Mouse (Mus musculus) ES-E14 (cell line): Measurements from ENCODE around the gene Nedd8. TPM values are rescaled to one million over a fixed set of nuclear protein-coding genes. Genes with fewer than 3 reads are reported as not detected.
A peak's percentile ranks its signal among the peaks of the same experiment; 100 is the strongest.

ENCODE experiments used
- DNase-seq: peaks from one replicate; pipeline ENCODE4 v3.0.0-alpha.2; 2013; ENCODE audit warnings: low read depth, low spot score
- H3K27ac ChIP-seq: 2 replicates; pipeline ENCODE4 v1.5.1; 2012; ENCODE audit warnings: low read depth, mild to moderate bottlenecking, low read length, moderate library complexity, mixed read lengths; ENCODE audit not compliant: poor library complexity, insufficient read depth, severe bottlenecking
- H3K36me3 ChIP-seq: 2 replicates; pipeline ENCODE4 v1.6.1; 2012; ENCODE audit warnings: mild to moderate bottlenecking, low read length, moderate library complexity, mixed read lengths; ENCODE audit not compliant: control insufficient read depth, poor library complexity, insufficient read depth, severe bottlenecking
- H3K4me1 ChIP-seq, 2 experiments: fragments of 150-350 bp in 1 of 2; sonication (generic) in 1 of 2; 2 replicates each; pipeline ENCODE4 v1.6.1; 2012; ENCODE audit warnings: low read length in 2 of 2, mild to moderate bottlenecking in 1 of 2, mixed read lengths in 1 of 2; ENCODE audit not compliant: control insufficient read depth in 2 of 2, insufficient read depth in 2 of 2, poor library complexity in 1 of 2
- H3K4me3 ChIP-seq, 2 experiments: fragments of 150-350 bp in 1 of 2; sonication (generic) in 1 of 2; 2 replicates each; pipeline ENCODE4 v1.5.1; 2012; ENCODE audit warnings: low read length in 2 of 2, low read depth in 1 of 2, mild to moderate bottlenecking in 1 of 2, mixed read lengths in 1 of 2; ENCODE audit not compliant: insufficient read depth in 1 of 2, poor library complexity in 1 of 2, severe bottlenecking in 1 of 2
- H3K9ac ChIP-seq: 2 replicates; pipeline ENCODE4 v1.6.1; 2012; ENCODE audit warnings: low read depth, mild to moderate bottlenecking, low read length, mixed read lengths; ENCODE audit not compliant: poor library complexity, insufficient read depth, severe bottlenecking
- H3K9me3 ChIP-seq: fragments of 150-350 bp; sonication (generic); 2 replicates; pipeline ENCODE4 v1.6.1; 2012; ENCODE audit warnings: low read depth, mild to moderate bottlenecking, low read length; ENCODE audit not compliant: control insufficient read depth, insufficient read depth
- CHD2 ChIP-seq: IDR thresholded peaks from 2 replicates; pipeline ENCODE4 v1.6.1; 2014; ENCODE audit warnings: mild to moderate bottlenecking, low read depth, low read length, inconsistent platforms
- HCFC1 ChIP-seq: IDR thresholded peaks from 2 replicates; pipeline ENCODE4 v1.6.1; 2012; ENCODE audit warnings: low read length, inconsistent platforms, borderline replicate concordance; ENCODE audit not compliant: insufficient read depth
- MAFK ChIP-seq: IDR thresholded peaks from 2 replicates; pipeline ENCODE4 v1.6.1; 2014; ENCODE audit warnings: mild to moderate bottlenecking, low read depth, low read length, inconsistent platforms; ENCODE audit not compliant: insufficient read depth
- ZC3H11A ChIP-seq: IDR thresholded peaks from 2 replicates; pipeline ENCODE4 v1.6.1; 2012; ENCODE audit warnings: low read depth, mild to moderate bottlenecking, inconsistent platforms, low read length, borderline replicate concordance
- ZNF384 ChIP-seq: IDR thresholded peaks from 2 replicates; pipeline ENCODE4 v1.6.1; 2012; ENCODE audit warnings: low read depth, low read length, inconsistent platforms
- in situ Hi-C, 2 experiments: fragments of 600-800 bp; cut with MboI; formaldehyde crosslinking; loops; one replicate each; pipeline ENCODE4 v1.15.1; 2025; ENCODE audit warnings: low sequenced_read_pairs in 2 of 2, inconsistent platforms in 1 of 2; ENCODE audit not compliant: unreplicated experiment in 2 of 2
- total RNA-seq: library from RNA; depleted of rRNA; stranded (reverse); fragments of 300-350 nt; gene quantifications from 2 replicates; pipeline ENCODE4 v1.2.3, GENCODE M21; 2012

Gene Nedd8
- total RNA-seq, 1 experiment, result 187 TPM

GRCm38 (mm10) chr14:55711786-55712185, 39.9 kb upstream of the Nedd8 start:
- DNase-seq, result no peak
- H3K4me3 ChIP-seq, result peak overlapping the region; percentile 0 to 30; a peak in 1 of 4 replicates
- in situ Hi-C loops, result no loop called here
- H3K36me3 ChIP-seq, result peaks cover 8% of the 10 kb centered on the region
- H3K4me1 ChIP-seq, result peaks cover 14 to 43% of the 10 kb centered on the region in 2 experiments
- no peak overlapping the region for H3K9ac ChIP-seq
- no peak overlapping the region for H3K27ac ChIP-seq
- TF ChIP-seq MAFK (no peak), CHD2 (no peak), HCFC1 (no peak), ZC3H11A (no peak), ZNF384 (no peak)
- H3K9me3 ChIP-seq, result no peaks in the 10 kb centered on the region

DNA sequence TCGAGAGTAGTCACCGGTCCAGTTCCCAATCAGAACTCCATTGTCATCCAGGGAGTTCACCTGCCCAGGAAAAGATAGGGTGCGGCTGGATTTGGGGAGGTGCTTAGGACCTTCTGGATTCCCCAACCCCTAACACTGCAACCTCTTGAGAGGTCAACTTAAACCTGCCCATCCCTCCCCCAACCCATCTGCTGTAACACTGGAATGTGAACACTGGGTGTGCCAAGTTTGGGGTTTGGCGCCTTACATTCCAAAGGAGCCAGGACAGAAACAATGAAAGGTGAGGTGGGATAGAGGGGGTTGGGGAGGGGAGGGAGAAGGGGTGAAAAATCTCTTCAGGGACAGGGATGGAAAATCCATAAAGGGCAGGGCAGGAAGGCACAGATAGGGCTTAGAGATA, 37.6 kb upstream of the Nedd8 start:
- peak; percentile 58 for DNase-seq
- Histone ChIP-seq H3K27ac (peak overlapping the region; percentile 14; the same call in 1 of the 2 replicates), H3K9me3 (no peaks in the 10 kb centered on the region), H3K9ac (no peak overlapping the region), H3K4me3 (peak overlapping the region in 1 of 2 experiments; percentile 6; a peak in 1 of 4 replicates), H3K4me1 (peaks cover 9 to 47% of the 10 kb centered on the region in 2 experiments), H3K36me3 (no peaks in the 10 kb centered on the region)
- TF ChIP-seq ZNF384 (no peak), HCFC1 (0 out of 2 replicates have a peak, but pooled peaks have one; percentile 26), CHD2 (peak; percentile 14; the same call in 1 of the 2 replicates)
- in situ Hi-C loops, result no loop called here

DNA sequence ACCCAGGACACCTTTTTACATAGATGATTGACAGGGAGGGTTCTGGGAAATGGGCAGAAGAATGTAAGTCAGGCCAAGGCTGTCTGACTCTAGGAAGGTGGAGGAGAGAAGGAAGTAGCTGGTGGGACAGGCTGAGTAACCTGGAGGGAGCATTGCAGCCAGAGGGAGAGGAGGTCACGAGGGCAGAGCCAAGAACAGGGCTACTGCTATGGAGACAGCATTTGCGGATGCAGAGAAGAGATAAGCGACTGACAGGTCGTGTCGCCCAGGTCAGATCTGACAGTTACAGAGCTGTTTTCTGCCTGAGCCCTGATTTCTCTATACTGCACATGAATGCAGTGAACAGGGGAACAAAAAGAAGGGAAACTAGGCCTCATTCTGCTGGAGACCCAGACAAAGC, 35.5 kb upstream of the Nedd8 start:
- Histone ChIP-seq H3K9me3 (no peaks in the 10 kb centered on the region), H3K4me1 (peaks cover 9 to 45% of the 10 kb centered on the region in 2 experiments), H3K27ac (no peak overlapping the region), H3K4me3 (no peak overlapping the region), H3K9ac (no peak overlapping the region), H3K36me3 (0 out of 2 replicates have a peak, but pooled peaks cover 2% of the 10 kb centered on the region)
- DNase-seq, result no peak
- TF ChIP-seq MAFK, result no peak
- TF ChIP-seq ZNF384, result no peak
- no peak for TF ChIP-seq ZC3H11A
- in situ Hi-C loops, result no loop called here

GRCm38 (mm10) chr14:55706051-55706600, 34.2 kb upstream of the Nedd8 start:
- no peak overlapping the region for H3K4me3 ChIP-seq
- no peak overlapping the region for H3K9ac ChIP-seq
- DNase-seq, result no peak
- H3K27ac ChIP-seq, result no peak overlapping the region
- no peaks in the 10 kb centered on the region for H3K9me3 ChIP-seq
- H3K36me3 ChIP-seq, result 0 out of 2 replicates have a peak, but pooled peaks cover 2% of the 10 kb centered on the region
- in situ Hi-C loops, result no loop called here
- peaks cover 9 to 37% of the 10 kb centered on the region in 2 experiments for H3K4me1 ChIP-seq
- TF ChIP-seq MAFK (no peak), ZNF384 (no peak), CHD2 (no peak), HCFC1 (no peak), ZC3H11A (no peak)

- Histone ChIP-seq H3K4me3 (no peak overlapping the region), H3K9ac (no peak overlapping the region), H3K4me1 (peaks cover 0 to 23% of the 10 kb centered on the region in 2 experiments; a peak in 1 of 4 replicates), H3K27ac (no peak overlapping the region), H3K36me3 (0 out of 2 replicates have a peak, but pooled peaks cover 2% of the 10 kb centered on the region), H3K9me3 (no peaks in the 10 kb centered on the region)
- no peak for TF ChIP-seq ZC3H11A
- no peak for TF ChIP-seq HCFC1
- TF ChIP-seq CHD2, result no peak
- no peak for TF ChIP-seq ZNF384
- no peak for TF ChIP-seq MAFK
- DNase-seq, result no peak
- in situ Hi-C loops, result no loop called here
These were observed 30.8 kb upstream of the Nedd8 start for GRCm38 (mm10) chr14:55702761-55703160.
